Mouse (Mus musculus) liver, embryonic 15.5 days (tissue): ENCODE results near the gene Fbxo31. TPM values are rescaled to one million over a fixed set of nuclear protein-coding genes. Genes with fewer than 3 reads are reported as not detected.

Experiments used
- ATAC-seq: fragments of 200-750 bp; cut with Nextera tagmentation; 2 replicates; pipeline ENCODE4 v1.8.0; 2017; ENCODE audit warnings: moderate number of reproducible peaks, mild to moderate bottlenecking, moderate library complexity; ENCODE audit not compliant: insufficient read depth
- H3K27ac ChIP-seq: fragments of 300-500 bp; sonication (generic); replicated peaks from 2 replicates; pipeline ENCODE4 v1.5.1; 2015; ENCODE audit warnings: mild to moderate bottlenecking, inconsistent platforms
- H3K27me3 ChIP-seq: fragments of 300-500 bp; sonication (generic); 2 replicates; pipeline ENCODE4 v1.6.1; 2015; ENCODE audit warnings: mild to moderate bottlenecking, inconsistent platforms
- H3K36me3 ChIP-seq: fragments of 300-500 bp; sonication (generic); replicated peaks from 2 replicates; pipeline ENCODE4 v1.6.1; 2015; ENCODE audit warnings: moderate library complexity, mild to moderate bottlenecking, inconsistent platforms
- H3K4me1 ChIP-seq: fragments of 300-500 bp; sonication (generic); replicated peaks from 2 replicates; pipeline ENCODE4 v1.6.1; 2015; ENCODE audit warnings: inconsistent platforms
- H3K4me2 ChIP-seq: fragments of 300-500 bp; sonication (generic); 2 replicates; pipeline ENCODE4 v1.6.1; 2015; ENCODE audit warnings: moderate library complexity, mild to moderate bottlenecking, inconsistent platforms
- H3K4me3 ChIP-seq: fragments of 300-500 bp; sonication (generic); replicated peaks from 2 replicates; pipeline ENCODE4 v1.5.1; 2015; ENCODE audit warnings: mild to moderate bottlenecking, inconsistent platforms
- H3K9ac ChIP-seq: fragments of 300-500 bp; sonication (generic); 2 replicates; pipeline ENCODE4 v1.6.1; 2015; ENCODE audit warnings: moderate library complexity, mild to moderate bottlenecking, inconsistent platforms
- H3K9me3 ChIP-seq: fragments of 300-500 bp; sonication (generic); replicated peaks from 2 replicates; pipeline ENCODE4 v1.6.1; 2016; ENCODE audit warnings: inconsistent platforms
- WGBS: fragments of 180-500 bp; shearing (Covaris S2); methylation state at CpG from one replicate; pipeline ENCODE4 v1.1.7; 2015; ENCODE audit warnings: mixed read lengths; ENCODE audit not compliant: insufficient replicate concordance; 5-methylcytosine and 5-hydroxymethylcytosine counted together
- polyA plus RNA-seq: library from polyadenylated mRNA; unstranded; fragments of >200 nt; fragmentation: Nextera tagmentation; extraction: Ambion mirVana; gene quantifications from 2 replicates; pipeline ENCODE4 v1.2.1, GENCODE M21; 2015

Fbxo31 gene
- polyA plus RNA-seq, 1 experiment from 2014 or later, result 9.1 TPM

GRCm38 (mm10) chr8:121588750-121589149 is 10.1 kb upstream of the Fbxo31 start:
- Histone ChIP-seq H3K4me3 (peak overlapping the region; percentile 0; the same call in 1 of the 2 replicates), H3K4me1 (peaks cover 77% of the 10 kb centered on the region)

DNA sequence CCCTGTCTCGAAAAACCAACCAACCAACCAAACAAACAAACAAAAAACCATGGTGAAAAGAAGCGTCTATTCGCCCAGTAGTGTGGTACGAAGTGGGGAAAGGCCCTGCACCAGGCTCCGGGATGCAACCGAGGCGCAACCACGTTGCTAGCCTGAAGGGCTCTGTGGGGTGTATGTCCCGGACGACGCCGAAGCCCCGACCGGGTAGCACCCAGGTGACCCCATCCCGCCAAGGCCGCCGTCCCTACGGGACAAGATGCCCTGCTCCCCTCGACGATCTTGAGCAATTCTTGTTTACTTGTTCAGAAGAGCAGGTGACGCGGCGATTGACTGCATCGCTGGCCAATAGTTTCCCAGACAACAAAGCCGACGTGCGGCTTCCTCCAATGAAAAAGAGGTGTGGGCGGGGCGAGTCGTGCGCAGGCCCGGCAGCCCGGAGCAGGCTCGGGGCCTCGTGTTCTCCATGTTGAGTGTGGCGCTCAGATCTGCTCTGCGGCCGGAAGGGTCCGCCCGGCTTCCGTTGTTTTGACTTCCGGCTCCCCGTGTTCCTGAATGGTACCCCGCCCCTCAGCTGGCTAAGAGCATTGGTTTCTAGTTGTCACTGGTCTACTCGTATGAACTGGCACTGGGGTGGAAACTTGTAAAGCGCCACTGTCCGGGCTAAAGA is 6.7 kb upstream of the Fbxo31 start:
- H3K4me2 ChIP-seq, result peak overlapping the region; percentile 82
- peak overlapping the region; percentile 74 for H3K4me3 ChIP-seq
- H3K27me3 ChIP-seq, result 0 out of 2 replicates have a peak, but pooled peaks cover 11% of the 10 kb centered on the region
- H3K27ac ChIP-seq, result peak overlapping the region; percentile 89
- ATAC-seq, result peak; percentile 85
- H3K4me1 ChIP-seq, result peaks cover 63% of the 10 kb centered on the region
- H3K9me3 ChIP-seq, result no peaks in the 10 kb centered on the region
- H3K9ac ChIP-seq, result peak overlapping the region; percentile 84
- WGBS, result 2% methylated on average over 47 of the region's 47 CpGs
- no peaks in the 10 kb centered on the region for H3K36me3 ChIP-seq

More at GRCm38 (mm10) chr8:121588750-121589149, 10.1 kb upstream of the Fbxo31 start:
- Histone ChIP-seq H3K9me3 (no peaks in the 10 kb centered on the region), H3K4me2 (peak overlapping the region; percentile 82), H3K36me3 (peaks cover 19% of the 10 kb centered on the region), H3K27ac (peak overlapping the region; percentile 97), H3K27me3 (0 out of 2 replicates have a peak, but pooled peaks cover 8% of the 10 kb centered on the region), H3K9ac (peak overlapping the region; percentile 39; the same call in 1 of the 2 replicates)
- ATAC-seq, result peak; percentile 59
- 28% methylated on average over 4 of the region's 4 CpGs for WGBS

DNA sequence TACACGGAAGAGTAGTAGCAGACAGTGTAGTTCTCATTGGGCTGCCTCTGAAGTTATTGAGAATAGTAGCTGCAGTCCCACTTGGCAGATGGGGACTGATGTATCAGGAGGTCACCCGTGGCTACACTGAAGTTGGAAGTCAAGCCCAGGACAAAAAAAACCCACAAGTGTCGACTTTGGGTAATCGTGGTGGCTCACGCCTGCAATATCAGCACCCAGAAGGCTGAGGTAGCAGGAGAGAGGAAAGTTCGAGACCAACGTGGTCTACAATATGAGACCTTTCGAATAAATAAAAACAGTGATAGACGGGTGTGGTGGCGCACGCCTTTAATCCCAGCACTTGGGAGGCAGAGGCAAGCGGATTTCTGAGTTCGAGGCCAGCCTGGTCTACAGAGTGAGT is 6.1 kb upstream of the Fbxo31 start:
- H3K27me3 ChIP-seq, result 0 out of 2 replicates have a peak, but pooled peaks cover 11% of the 10 kb centered on the region
- WGBS, result 29% methylated on average over 13 of the region's 13 CpGs
- H3K36me3 ChIP-seq, result no peaks in the 10 kb centered on the region
- peak overlapping the region; percentile 89 for H3K27ac ChIP-seq
- peak overlapping the region; percentile 74 for H3K4me3 ChIP-seq
- H3K9me3 ChIP-seq, result no peaks in the 10 kb centered on the region
- ATAC-seq, result 0 out of 2 replicates have a peak, but pooled peaks have one; percentile 1
- peak overlapping the region; percentile 84 for H3K9ac ChIP-seq
- peaks cover 64% of the 10 kb centered on the region for H3K4me1 ChIP-seq
- peak overlapping the region; percentile 82 for H3K4me2 ChIP-seq

DNA sequence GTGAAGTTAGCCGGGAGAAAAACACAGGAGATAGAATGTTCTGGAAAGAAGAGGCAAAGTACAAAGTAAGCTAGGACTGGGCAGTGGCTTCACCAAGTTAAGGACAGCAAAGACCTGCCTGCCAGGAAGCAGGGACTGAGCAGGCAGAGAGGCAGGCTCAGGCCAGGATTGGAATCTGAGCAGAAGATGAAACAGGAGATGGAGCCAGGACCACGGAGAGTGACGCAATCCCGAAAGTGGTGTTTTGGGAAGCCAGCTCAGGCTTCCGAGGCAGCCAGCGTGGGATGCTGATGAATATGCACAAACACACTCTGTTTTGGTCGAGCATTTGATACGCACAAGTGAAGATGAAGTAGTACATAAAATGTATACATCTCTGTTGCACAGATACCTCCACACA is 5.0 kb upstream of the Fbxo31 start:
- H3K27ac ChIP-seq, result no peak overlapping the region
- H3K4me1 ChIP-seq, result peaks cover 64% of the 10 kb centered on the region
- H3K36me3 ChIP-seq, result no peaks in the 10 kb centered on the region
- H3K9ac ChIP-seq, result no peak overlapping the region
- 45% methylated on average over 8 of the region's 8 CpGs for WGBS
- ATAC-seq, result no peak
- H3K4me2 ChIP-seq, result no peak overlapping the region
- no peaks in the 10 kb centered on the region for H3K9me3 ChIP-seq
- H3K4me3 ChIP-seq, result no peak overlapping the region
- 0 out of 2 replicates have a peak, but pooled peaks cover 11% of the 10 kb centered on the region for H3K27me3 ChIP-seq

DNA sequence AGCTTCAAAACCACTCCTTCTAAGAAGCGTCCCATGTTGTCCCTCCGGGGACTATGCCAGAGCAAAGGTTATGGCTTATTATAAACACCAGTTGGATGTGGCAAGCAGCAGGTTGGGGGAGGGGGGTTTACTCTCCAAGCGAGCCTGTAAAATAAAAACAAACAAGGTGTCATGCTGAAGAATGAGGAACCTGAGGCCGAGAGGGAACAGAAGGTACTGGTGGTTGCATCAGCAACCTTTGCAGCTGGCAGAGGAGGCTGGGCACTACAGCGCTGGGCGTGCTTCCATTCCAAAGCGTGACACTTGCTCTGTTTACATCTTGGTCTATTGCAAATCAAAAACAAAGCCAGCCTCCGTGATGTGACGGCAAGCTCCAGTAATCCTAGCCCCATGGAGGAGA is 1.9 kb upstream of the Fbxo31 start:
- Histone ChIP-seq H3K4me2 (peak overlapping the region; percentile 35; the same call in 1 of the 2 replicates), H3K4me1 (peaks cover 63% of the 10 kb centered on the region), H3K4me3 (no peak overlapping the region), H3K27me3 (0 out of 2 replicates have a peak, but pooled peaks cover 11% of the 10 kb centered on the region), H3K36me3 (no peaks in the 10 kb centered on the region), H3K9me3 (no peaks in the 10 kb centered on the region), H3K9ac (no peak overlapping the region), H3K27ac (peak overlapping the region; percentile 81)
- ATAC-seq, result no peak
- WGBS, result 32% methylated on average over 9 of the region's 9 CpGs

DNA sequence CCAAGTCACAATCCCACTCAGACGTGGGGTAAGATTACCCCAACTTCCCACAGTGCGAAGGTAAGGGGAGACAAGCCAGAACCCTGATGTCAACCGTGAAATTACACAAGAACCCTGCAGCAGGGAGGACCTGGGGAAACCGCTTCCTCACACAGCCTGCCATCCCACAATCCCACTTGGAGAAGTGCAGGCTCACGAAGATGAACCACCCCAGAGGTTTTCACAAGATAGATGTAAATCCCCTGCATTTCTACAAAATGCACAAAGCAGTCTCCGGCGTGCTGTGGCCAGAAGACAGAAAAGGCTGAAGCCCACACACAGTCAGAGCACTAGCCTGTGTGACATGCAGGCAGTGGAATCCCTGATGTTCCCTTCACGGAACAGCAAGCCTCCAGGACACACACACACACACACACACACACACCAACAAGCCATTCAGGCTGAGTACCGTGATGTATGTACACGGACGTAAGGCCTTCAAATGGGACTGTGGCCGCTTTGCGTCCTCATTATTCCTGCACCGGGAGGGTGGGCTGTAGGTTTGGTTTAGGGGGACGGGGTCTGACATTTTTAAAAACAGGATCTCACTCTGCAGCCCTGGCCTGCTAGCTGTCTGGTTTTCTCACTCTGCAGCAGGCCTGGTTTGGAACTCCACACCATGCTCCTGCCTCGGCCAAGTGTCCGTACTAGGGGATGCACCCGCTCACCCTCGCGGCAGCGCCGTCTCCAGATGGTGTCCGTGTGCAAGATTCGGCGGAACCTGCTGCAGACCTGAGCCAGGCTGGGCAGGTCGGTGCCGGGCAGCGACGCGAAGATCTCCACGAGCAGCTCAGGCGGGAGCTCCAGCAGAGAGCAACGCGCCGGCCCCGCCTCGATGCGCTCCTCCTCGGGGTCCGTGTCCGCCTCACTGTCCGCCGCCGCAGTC is 593 bp downstream of the Fbxo31 start:
- H3K4me2 ChIP-seq, result peak overlapping the region; percentile 99
- ATAC-seq, result no peak; the same call in 1 of the 2 replicates
- peaks cover 73% of the 10 kb centered on the region for H3K4me1 ChIP-seq
- H3K4me3 ChIP-seq, result peak overlapping the region; percentile 85
- H3K36me3 ChIP-seq, result no peaks in the 10 kb centered on the region
- no peaks in the 10 kb centered on the region for H3K27me3 ChIP-seq
- H3K27ac ChIP-seq, result peak overlapping the region; percentile 81
- peak overlapping the region; percentile 80 for H3K9ac ChIP-seq
- WGBS, result 2% methylated on average over 44 of the region's 44 CpGs
- H3K9me3 ChIP-seq, result no peaks in the 10 kb centered on the region

- Histone ChIP-seq H3K4me3 (no peak overlapping the region), H3K9ac (0 out of 2 replicates have a peak overlapping the region, but pooled peaks have one; percentile 11), H3K27me3 (no peaks in the 10 kb centered on the region), H3K4me2 (no peak overlapping the region), H3K36me3 (no peaks in the 10 kb centered on the region), H3K9me3 (no peaks in the 10 kb centered on the region), H3K27ac (no peak overlapping the region), H3K4me1 (peaks cover 81% of the 10 kb centered on the region)
- WGBS, result 77% methylated on average over 3 of the region's 3 CpGs
- ATAC-seq, result no peak
Observed at GRCm38 (mm10) chr8:121575661-121576060, 2.9 kb downstream of the Fbxo31 start.

DNA sequence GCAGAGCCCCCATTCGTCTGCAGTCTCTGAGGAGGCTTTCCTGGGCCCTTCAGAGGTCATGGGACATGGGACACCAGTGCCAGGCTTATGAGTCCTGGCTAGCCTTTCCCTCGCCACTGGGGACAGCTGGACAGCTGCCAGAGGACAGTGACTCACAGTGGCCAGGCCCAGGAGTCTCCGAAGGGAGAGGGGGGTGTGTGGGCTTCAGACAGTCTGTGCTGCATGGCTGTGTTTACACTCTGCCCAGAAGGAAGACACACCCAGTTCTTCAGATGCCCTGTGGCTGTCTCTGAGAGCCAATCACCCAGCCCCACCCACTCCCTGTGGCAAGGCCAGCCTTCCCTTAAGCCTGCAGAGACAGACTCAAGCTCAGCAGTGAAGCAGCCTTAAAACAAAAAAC is 5.3 kb downstream of the Fbxo31 start:
- no peaks in the 10 kb centered on the region for H3K27me3 ChIP-seq
- ATAC-seq, result peak; percentile 65
- 31% methylated on average over 3 of the region's 3 CpGs for WGBS
- H3K4me2 ChIP-seq, result no peak overlapping the region
- no peaks in the 10 kb centered on the region for H3K36me3 ChIP-seq
- H3K4me3 ChIP-seq, result no peak overlapping the region
- H3K27ac ChIP-seq, result no peak overlapping the region
- peaks cover 69% of the 10 kb centered on the region for H3K4me1 ChIP-seq
- H3K9ac ChIP-seq, result no peak overlapping the region
- no peaks in the 10 kb centered on the region for H3K9me3 ChIP-seq

- no peaks in the 10 kb centered on the region for H3K9me3 ChIP-seq
- 68% methylated on average over 7 of the region's 7 CpGs for WGBS
- H3K4me3 ChIP-seq, result no peak overlapping the region
- H3K4me1 ChIP-seq, result peaks cover 68% of the 10 kb centered on the region
- H3K27me3 ChIP-seq, result no peaks in the 10 kb centered on the region
- H3K9ac ChIP-seq, result no peak overlapping the region
- no peaks in the 10 kb centered on the region for H3K36me3 ChIP-seq
- no peak overlapping the region for H3K4me2 ChIP-seq
- H3K27ac ChIP-seq, result no peak overlapping the region
- no peak for ATAC-seq
Observed at GRCm38 (mm10) chr8:121572121-121572520, 6.5 kb downstream of the Fbxo31 start.

GRCm38 (mm10) chr8:121570801-121571200 is 7.8 kb downstream of the Fbxo31 start:
- Histone ChIP-seq H3K4me1 (peaks cover 59% of the 10 kb centered on the region), H3K27me3 (no peaks in the 10 kb centered on the region), H3K27ac (peak overlapping the region; percentile 7; the same call in 1 of the 2 replicates), H3K36me3 (0 out of 2 replicates have a peak, but pooled peaks cover 5% of the 10 kb centered on the region), H3K9ac (no peak overlapping the region), H3K4me2 (peak overlapping the region; percentile 54), H3K9me3 (no peaks in the 10 kb centered on the region), H3K4me3 (peak overlapping the region; percentile 18; the same call in 1 of the 2 replicates)
- ATAC-seq, result no peak
- WGBS, result 65% methylated on average over 17 of the region's 17 CpGs
